Mouse (Mus musculus): Measurements from ENCODE around the gene 5730596B20Rik. TPM values are rescaled to one million over a fixed set of nuclear protein-coding genes. Genes with fewer than 3 reads are reported as not detected.

The 5730596B20Rik gene
- polyA plus RNA-seq, 1 experiment, result not detected

DNA sequence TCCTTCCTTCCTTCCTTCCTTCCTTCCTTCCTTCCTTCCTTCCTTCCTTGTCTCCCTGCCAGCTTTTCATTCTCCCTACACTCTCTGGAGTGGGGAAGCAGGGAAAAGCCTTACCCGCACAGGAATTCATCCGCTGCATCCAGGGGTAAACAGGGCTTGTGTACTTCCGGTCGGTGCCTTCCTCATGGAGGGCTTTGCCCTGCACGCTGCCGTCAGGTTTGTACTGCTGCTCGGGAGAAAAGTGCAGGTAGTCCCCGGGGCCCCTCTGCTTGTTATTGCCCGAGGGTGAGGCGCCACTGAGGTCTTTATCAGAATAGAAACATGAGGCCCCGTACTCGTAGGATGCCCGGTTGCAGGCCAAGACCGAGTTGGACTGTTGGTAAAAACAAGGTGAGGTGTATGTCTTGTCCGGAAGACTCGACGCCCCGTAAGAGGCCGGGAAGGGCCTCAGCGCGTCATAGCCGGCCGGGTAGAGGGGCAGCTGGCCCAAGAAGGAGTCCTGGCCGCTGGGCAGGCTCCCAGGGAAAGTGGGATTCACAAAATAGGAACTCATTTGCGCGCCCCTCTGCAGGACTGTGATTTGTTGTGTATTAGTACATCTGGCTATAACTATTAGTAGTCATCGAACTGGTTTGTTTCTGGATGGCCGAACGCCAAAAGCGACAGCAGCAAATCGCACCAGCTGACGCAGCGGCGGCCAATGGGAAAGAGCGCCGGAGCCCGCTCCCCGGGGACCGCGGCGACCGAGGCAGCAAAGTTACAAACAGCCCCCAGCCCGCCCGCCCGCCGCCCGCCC is 31.0 kb downstream of the 5730596B20Rik start, which contains the start of gene Hoxa6:
TSS of gene Hoxa6 (minus strand) at position 651 of the 796 bp plus-strand sequence.
- no peak within 1 kb of the TSS for H3K4me3 ChIP-seq (ENCODE audit: insufficient read depth, low read length)
- H3K4me1 ChIP-seq (ENCODE audit: control insufficient read depth, insufficient read depth, low read length), result no peaks in the 10 kb centered on the region
- TF ChIP-seq POLR2A (IDR thresholded peaks at IDR 0.05; ENCODE audit: extremely low read depth, insufficient read depth, low read length) (no peak), CTCF (IDR thresholded peaks at IDR 0.05; ENCODE audit: extremely low read depth, insufficient read depth, low read length) (no peak)
- H3K27ac ChIP-seq (ENCODE audit: insufficient read depth, low read length), result no peak within 1 kb of the TSS

GRCm38 (mm10) chr6:52208868-52209684 is 31.8 kb downstream of the 5730596B20Rik start:
- Histone ChIP-seq H3K4me1 (ENCODE audit: control insufficient read depth, insufficient read depth, low read length) (no peaks in the 10 kb centered on the region), H3K27ac (ENCODE audit: insufficient read depth, low read length) (no peak overlapping the region), H3K4me3 (ENCODE audit: insufficient read depth, low read length) (no peak overlapping the region)
- TF ChIP-seq POLR2A (IDR thresholded peaks at IDR 0.05; ENCODE audit: extremely low read depth, insufficient read depth, low read length) (no peak), CTCF (IDR thresholded peaks at IDR 0.05; ENCODE audit: extremely low read depth, insufficient read depth, low read length) (no peak)

DNA sequence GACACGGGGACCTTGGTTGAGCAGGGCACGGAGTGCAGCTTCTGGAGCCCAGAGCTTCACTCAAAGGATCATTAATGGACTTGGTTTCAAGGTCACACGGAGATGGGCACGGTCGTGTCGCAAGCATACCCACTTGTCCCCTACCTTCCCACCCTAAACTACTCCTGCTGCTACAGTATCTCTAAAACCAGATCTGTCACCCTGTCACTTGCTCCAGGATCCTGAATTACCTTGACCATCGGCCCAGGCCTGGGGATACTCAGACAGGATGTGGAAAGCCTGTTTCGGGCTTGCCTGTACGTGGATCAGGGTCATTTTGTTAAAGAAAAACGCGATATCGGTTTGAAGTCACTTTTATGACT is 32.4 kb downstream of the 5730596B20Rik start:
- H3K4me1 ChIP-seq (ENCODE audit: control insufficient read depth, insufficient read depth, low read length), result no peaks in the 10 kb centered on the region
- no peak overlapping the region for H3K4me3 ChIP-seq (ENCODE audit: insufficient read depth, low read length)
- H3K27ac ChIP-seq (ENCODE audit: insufficient read depth, low read length), result no peak overlapping the region
- no peak for TF ChIP-seq POLR2A (IDR thresholded peaks at IDR 0.05; ENCODE audit: extremely low read depth, insufficient read depth, low read length)
- TF ChIP-seq CTCF (IDR thresholded peaks at IDR 0.05; ENCODE audit: extremely low read depth, insufficient read depth, low read length), result no peak

DNA sequence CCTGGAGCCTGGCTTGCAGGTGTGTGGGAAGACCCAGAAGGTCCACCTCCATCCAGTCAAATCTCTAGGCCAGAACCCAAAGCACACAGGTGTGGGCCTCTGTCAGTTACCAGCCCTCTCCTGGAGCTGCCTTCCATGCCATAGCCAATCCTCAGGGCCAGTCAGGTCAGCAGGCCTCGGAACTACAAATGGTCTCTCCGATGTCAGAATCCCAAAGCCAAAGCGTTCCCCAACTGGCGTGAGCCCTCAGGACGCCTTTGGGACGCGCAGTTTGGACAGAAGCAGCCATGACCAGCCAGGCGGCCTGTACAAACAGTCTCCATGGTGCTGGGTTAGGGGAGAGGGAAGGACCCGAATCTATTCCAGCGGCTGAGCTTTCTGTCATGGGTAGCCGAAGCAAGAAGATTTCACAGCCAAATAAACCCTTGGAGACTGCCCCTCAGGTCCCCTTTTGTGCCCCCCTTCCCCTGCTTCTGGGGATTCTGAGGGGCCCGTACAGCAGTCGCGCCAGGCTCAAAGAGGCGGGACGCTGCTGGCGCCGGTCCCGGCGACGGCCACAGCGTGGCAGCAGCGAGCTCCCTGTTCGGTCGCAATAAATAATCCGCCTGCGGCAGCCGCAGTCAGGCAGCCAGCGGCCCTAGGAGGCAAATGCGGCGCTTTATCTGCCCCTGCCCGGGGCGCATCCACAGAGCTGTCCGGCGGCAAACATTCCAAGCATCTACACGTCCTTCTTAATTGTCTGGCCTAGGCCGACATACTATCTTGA is 34.1 kb downstream of the 5730596B20Rik start:
- no peak overlapping the region for H3K4me3 ChIP-seq (ENCODE audit: insufficient read depth, low read length)
- no peak overlapping the region for H3K27ac ChIP-seq (ENCODE audit: insufficient read depth, low read length)
- H3K4me1 ChIP-seq (ENCODE audit: control insufficient read depth, insufficient read depth, low read length), result no peaks in the 10 kb centered on the region
- TF ChIP-seq POLR2A (IDR thresholded peaks at IDR 0.05; ENCODE audit: extremely low read depth, insufficient read depth, low read length) (no peak), CTCF (IDR thresholded peaks at IDR 0.05; ENCODE audit: extremely low read depth, insufficient read depth, low read length) (peak; percentile 30; the same call in 1 of the 2 replicates)

- Histone ChIP-seq H3K4me3 (ENCODE audit: insufficient read depth, low read length) (no peak overlapping the region), H3K27ac (ENCODE audit: insufficient read depth, low read length) (no peak overlapping the region), H3K4me1 (ENCODE audit: control insufficient read depth, insufficient read depth, low read length) (no peaks in the 10 kb centered on the region)
- no peak for TF ChIP-seq POLR2A (IDR thresholded peaks at IDR 0.05; ENCODE audit: extremely low read depth, insufficient read depth, low read length)
- no peak for TF ChIP-seq CTCF (IDR thresholded peaks at IDR 0.05; ENCODE audit: extremely low read depth, insufficient read depth, low read length)
These were observed 34.7 kb downstream of the 5730596B20Rik start for GRCm38 (mm10) chr6:52211961-52212360.

- Histone ChIP-seq H3K27ac (ENCODE audit: insufficient read depth, low read length) (no peak overlapping the region), H3K4me3 (ENCODE audit: insufficient read depth, low read length) (no peak overlapping the region), H3K4me1 (ENCODE audit: control insufficient read depth, insufficient read depth, low read length) (no peaks in the 10 kb centered on the region)
- TF ChIP-seq POLR2A (IDR thresholded peaks at IDR 0.05; ENCODE audit: extremely low read depth, insufficient read depth, low read length), result no peak
- TF ChIP-seq CTCF (IDR thresholded peaks at IDR 0.05; ENCODE audit: extremely low read depth, insufficient read depth, low read length), result no peak
These were observed 35.3 kb downstream of the 5730596B20Rik start for GRCm38 (mm10) chr6:52212556-52213118.

GRCm38 (mm10) chr6:52213119-52213986 is 36.1 kb downstream of the 5730596B20Rik start, which contains the start of the genes Hoxa3 and Gm28308:
TSS of gene Hoxa3 (minus strand) at chr6:52213336.
TSS of gene Gm28308 (minus strand) at chr6:52213339.
- no peak for TF ChIP-seq POLR2A (IDR thresholded peaks at IDR 0.05; ENCODE audit: extremely low read depth, insufficient read depth, low read length)
- no peak for TF ChIP-seq CTCF (IDR thresholded peaks at IDR 0.05; ENCODE audit: extremely low read depth, insufficient read depth, low read length)
- no peaks in the 10 kb centered on the region for H3K4me1 ChIP-seq (ENCODE audit: control insufficient read depth, insufficient read depth, low read length)

DNA sequence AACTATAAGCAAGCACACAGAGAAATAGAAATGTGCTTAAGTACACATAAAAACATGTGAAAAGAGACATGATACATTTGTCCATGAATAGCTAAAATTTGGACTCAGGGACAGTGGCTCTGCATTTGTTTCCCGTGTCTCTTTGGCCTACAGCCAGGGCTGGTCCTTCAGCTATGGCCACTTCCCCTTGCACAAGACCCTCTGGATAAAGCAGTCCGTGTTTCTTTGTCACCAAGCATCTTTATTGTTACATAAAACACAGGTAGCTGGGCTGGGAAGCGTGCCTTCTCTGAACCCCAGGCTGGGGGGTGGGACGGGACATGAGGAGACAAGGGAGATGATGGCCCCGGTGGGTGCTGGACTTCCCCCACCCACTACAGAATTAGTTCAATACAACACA is 37.0 kb downstream of the 5730596B20Rik start:
- TF ChIP-seq CTCF (IDR thresholded peaks at IDR 0.05; ENCODE audit: extremely low read depth, insufficient read depth, low read length) (no peak), POLR2A (IDR thresholded peaks at IDR 0.05; ENCODE audit: extremely low read depth, insufficient read depth, low read length) (no peak)
- Histone ChIP-seq H3K27ac (ENCODE audit: insufficient read depth, low read length) (no peak overlapping the region), H3K4me1 (ENCODE audit: control insufficient read depth, insufficient read depth, low read length) (no peaks in the 10 kb centered on the region), H3K4me3 (ENCODE audit: insufficient read depth, low read length) (no peak overlapping the region)

More at GRCm38 (mm10) chr6:52213119-52213986, 36.1 kb downstream of the 5730596B20Rik start, which contains the start of the genes Hoxa3 and Gm28308:
- H3K27ac ChIP-seq (ENCODE audit: insufficient read depth, low read length), result no peak within 1 kb of the TSS
- H3K4me3 ChIP-seq (ENCODE audit: insufficient read depth, low read length), result no peak within 1 kb of the TSS

All from cortical plate, adult 2 months (tissue).